Mouse (Mus musculus) forebrain, embryonic 12.5 days (tissue): Measurements from ENCODE around the gene Zfp82. TPM values are rescaled to one million over a fixed set of nuclear protein-coding genes. Genes with fewer than 3 reads are reported as not detected.

Experiments
- ATAC-seq: fragments of 200-750 bp; cut with Nextera tagmentation; 2 replicates; pipeline ENCODE4 v1.8.0; 2017; ENCODE audit warnings: moderate TSS enrichment; ENCODE audit not compliant: low FRiP score
- H3K27ac ChIP-seq: fragments of 300-500 bp; sonication (generic); 2 replicates; pipeline ENCODE4 v1.5.1; 2016; ENCODE audit warnings: mild to moderate bottlenecking
- H3K27me3 ChIP-seq: fragments of 300-500 bp; sonication (generic); 2 replicates; pipeline ENCODE4 v1.6.1; 2016; ENCODE audit warnings: mild to moderate bottlenecking
- H3K36me3 ChIP-seq: fragments of 300-500 bp; sonication (generic); replicated peaks from 2 replicates; pipeline ENCODE4 v1.6.1; 2016; ENCODE audit warnings: mild to moderate bottlenecking
- H3K4me1 ChIP-seq: fragments of 300-500 bp; sonication (generic); 2 replicates; pipeline ENCODE4 v1.6.1; 2016
- H3K4me2 ChIP-seq: fragments of 300-500 bp; sonication (generic); 2 replicates; pipeline ENCODE4 v1.6.1; 2016; ENCODE audit warnings: mild to moderate bottlenecking, moderate library complexity
- H3K4me3 ChIP-seq: fragments of 300-500 bp; sonication (generic); replicated peaks from 2 replicates; pipeline ENCODE4 v1.5.1; 2016; ENCODE audit warnings: mild to moderate bottlenecking
- H3K9ac ChIP-seq: fragments of 300-500 bp; sonication (generic); 2 replicates; pipeline ENCODE4 v1.6.1; 2016; ENCODE audit warnings: mild to moderate bottlenecking
- H3K9me3 ChIP-seq: fragments of 300-500 bp; sonication (generic); 2 replicates; pipeline ENCODE4 v1.6.1; 2016
- WGBS: fragments of 180-500 bp; shearing (Covaris S2); methylation state at CpG from one replicate; pipeline ENCODE4 v1.1.7; 2016; 5-methylcytosine and 5-hydroxymethylcytosine counted together
- microRNA-seq: library from miRNA; unstranded; fragments of <30 nt; microRNA quantifications from one replicate; pipeline ENCODE4, GENCODE M21; 2017
- polyA plus RNA-seq: library from polyadenylated mRNA; unstranded; fragments of >200 nt; fragmentation: Nextera tagmentation; extraction: Ambion mirVana; gene quantifications from 2 replicates; pipeline ENCODE4 v1.2.1, GENCODE M21; 2016

Gene Zfp82
- polyA plus RNA-seq, 1 experiment from 2014 or later, result 4.7 TPM

DNA sequence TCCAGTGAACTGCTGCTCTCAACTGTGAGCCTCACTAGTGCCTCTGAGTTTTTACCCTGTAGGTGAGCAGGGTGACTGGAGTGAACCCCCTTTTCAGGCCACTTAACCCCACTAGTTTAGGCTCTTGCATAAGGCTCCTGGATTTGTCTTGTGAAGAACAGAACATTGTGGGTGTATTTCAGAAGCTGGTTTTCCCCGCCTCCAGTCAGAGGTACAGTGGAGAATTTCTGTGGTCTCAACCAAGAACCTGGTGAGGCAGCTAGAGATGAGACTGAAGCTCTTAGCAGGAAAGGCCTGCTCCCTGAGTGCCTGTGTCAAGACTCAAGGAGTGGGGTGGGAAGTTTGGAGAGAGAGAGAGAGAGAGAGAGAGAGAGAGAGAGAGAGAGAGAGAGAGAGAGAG is 65.1 kb downstream of the Zfp82 start:
- ATAC-seq, result no peak
- 87% methylated on average over 1 of the region's 1 CpGs for WGBS

More for the DNA sequence above, 65.1 kb downstream of the Zfp82 start:
- Histone ChIP-seq H3K4me2 (no peak overlapping the region), H3K4me3 (no peak overlapping the region), H3K9me3 (no peaks in the 10 kb centered on the region), H3K27ac (no peak overlapping the region), H3K4me1 (peaks cover 15% of the 10 kb centered on the region; the same call in 1 of the 2 replicates), H3K27me3 (no peaks in the 10 kb centered on the region), H3K36me3 (peaks cover 32% of the 10 kb centered on the region), H3K9ac (no peak overlapping the region)

Small RNA genes lying within 50 kb of the gene (microRNA-seq; reads per million reads assigned to microRNA genes)
- not detected for gene Gm23368

Other genes starting within 250 kb of the Zfp82 start
- 11.9 and 12.8 TPM in 2 replicates for gene Zfp940, start 219.2 kb downstream of the Zfp82 start, polyA plus RNA-seq
- 10.6 and 12.1 TPM in 2 replicates for gene Zfp420, start 212.9 kb downstream of the Zfp82 start, polyA plus RNA-seq
- 13.4 and 15.1 TPM in 2 replicates for gene Zfp27, start 166.3 kb downstream of the Zfp82 start, polyA plus RNA-seq
- 6.6 and 7.6 TPM in 2 replicates for gene Zfp383, start 164.7 kb downstream of the Zfp82 start, polyA plus RNA-seq
- 15.4 and 16.5 TPM in 2 replicates for gene Zfp74, start 118.8 kb downstream of the Zfp82 start, polyA plus RNA-seq
- gene Zfp568, start 88.9 kb downstream of the Zfp82 start, polyA plus RNA-seq, result 10.3 and 12.1 TPM in 2 replicates
- gene Zfp14, start 21.5 kb downstream of the Zfp82 start, polyA plus RNA-seq, result 6.0 and 6.1 TPM in 2 replicates
- gene Gm26920, start 17.5 kb upstream of the Zfp82 start, polyA plus RNA-seq, result 2.7 and 6.9 TPM in 2 replicates
- 13.5 and 16.2 TPM in 2 replicates for gene Zfp566, start 17.6 kb upstream of the Zfp82 start, polyA plus RNA-seq
- 129 TPM in 2 replicates for gene Zfp260, start 21.9 kb upstream of the Zfp82 start, polyA plus RNA-seq
- 16.1 and 21.2 TPM in 2 replicates for gene Zfp382, start 49.0 kb upstream of the Zfp82 start, polyA plus RNA-seq
- 23.6 and 25.8 TPM in 2 replicates for gene Zfp146, start 96.8 kb upstream of the Zfp82 start, polyA plus RNA-seq
- gene Cox7a1, start 111.2 kb upstream of the Zfp82 start, polyA plus RNA-seq, result 3.0 and 3.7 TPM in 2 replicates
- gene Capns1, start 125.9 kb upstream of the Zfp82 start, polyA plus RNA-seq, result 44.5 and 51.3 TPM in 2 replicates
- gene Polr2i, start 159.0 kb upstream of the Zfp82 start, polyA plus RNA-seq, result 164 TPM in 2 replicates
- 245 and 256 TPM in 2 replicates for gene Tbcb, start 159.4 kb upstream of the Zfp82 start, polyA plus RNA-seq
- 0.28 TPM in 1 of 2 replicates, not detected in the other for gene Ovol3, start 162.8 kb upstream of the Zfp82 start, polyA plus RNA-seq
- gene Thap8, start 207.2 kb upstream of the Zfp82 start, polyA plus RNA-seq, result 0.51 and 0.68 TPM in 2 replicates
- gene Wdr62, start 207.5 kb upstream of the Zfp82 start, polyA plus RNA-seq, result 17.2 and 18.6 TPM in 2 replicates
- 77.2 and 87.9 TPM in 2 replicates for gene Clip3, start 218.8 kb upstream of the Zfp82 start, polyA plus RNA-seq
- gene Alkbh6, start 235.8 kb upstream of the Zfp82 start, polyA plus RNA-seq, result 73.2 and 79.0 TPM in 2 replicates
- 21.8 and 23.5 TPM in 2 replicates for gene Syne4, start 241.9 kb upstream of the Zfp82 start, polyA plus RNA-seq
- gene E130208F15Rik, start 248.8 kb upstream of the Zfp82 start, polyA plus RNA-seq, result 2.0 TPM in 1 of 2 replicates, not detected in the other